Mouse (Mus musculus): Measurements from ENCODE around the gene Defa34.
"Not testable (repeated sequence)": the region's sequence is repeated elsewhere in the genome, so short reads cannot be mapped to it uniquely, and the experiment has no call there.

- not testable (repeated sequence) for TF ChIP-seq POLR2A (IDR thresholded peaks at IDR 0.05; ENCODE audit: low read depth, low read length); CTCF (IDR thresholded peaks at IDR 0.05; ENCODE audit: extremely low read depth, insufficient read depth, insufficient read length, insufficient replicate concordance)
Observed at GRCm38 (mm10) chr8:21703545-21703944, 37.9 kb downstream of the Defa34 start, which contains the start of gene AY761184.

All from spleen, adult 2 months (tissue).